Mouse (Mus musculus) embryonic facial prominence, embryonic 11.5 days (tissue): ENCODE measurements at regions not wholly inside any gene's neighbourhood (a gene's known extent, or its start where the extent isn't known, plus 50 kb on each side); places are given as distances from the start of the nearest gene placed in this dataset.

Experiments
- ATAC-seq: fragments of 200-750 bp; cut with Nextera tagmentation; replicated peaks from 2 replicates; pipeline ENCODE4 v1.8.0; 2017; ENCODE audit warnings: low read depth; ENCODE audit not compliant: insufficient number of reproducible peaks, low FRiP score, low TSS enrichment
- DNase-seq: peaks from one replicate; pipeline ENCODE4 v3.0.0-alpha.2; 2015; ENCODE audit warnings: low spot score
- H3K27ac ChIP-seq: fragments of 300-500 bp; sonication (generic); replicated peaks from 2 replicates; pipeline ENCODE4 v1.5.1; 2014; ENCODE audit warnings: mild to moderate bottlenecking, low read depth, low read length, control low read depth
- H3K27me3 ChIP-seq: fragments of 300-500 bp; sonication (generic); 2 replicates; pipeline ENCODE4 v1.6.1; 2014; ENCODE audit warnings: mild to moderate bottlenecking, low read length, moderate library complexity, mixed read lengths; ENCODE audit not compliant: control insufficient read depth, insufficient read depth
- H3K36me3 ChIP-seq: fragments of 300-500 bp; sonication (generic); replicated peaks from 2 replicates; pipeline ENCODE4 v1.6.1; 2014; ENCODE audit warnings: low read depth, mild to moderate bottlenecking, low read length, moderate library complexity, mixed read lengths; ENCODE audit not compliant: control insufficient read depth, insufficient read depth
- H3K4me1 ChIP-seq: fragments of 300-500 bp; sonication (generic); 2 replicates; pipeline ENCODE4 v1.6.1; 2014; ENCODE audit warnings: low read length, mixed read lengths; ENCODE audit not compliant: control insufficient read depth, insufficient read depth
- H3K4me2 ChIP-seq: fragments of 300-500 bp; sonication (generic); 2 replicates; pipeline ENCODE4 v1.6.1; 2014; ENCODE audit warnings: low read depth, mild to moderate bottlenecking, control low read depth, low read length, moderate library complexity
- H3K4me3 ChIP-seq: fragments of 300-500 bp; sonication (generic); 2 replicates; pipeline ENCODE4 v1.5.1; 2014; ENCODE audit warnings: low read depth, low read length, control low read depth
- H3K9ac ChIP-seq: fragments of 300-500 bp; sonication (generic); replicated peaks from 2 replicates; pipeline ENCODE4 v1.6.1; 2014; ENCODE audit warnings: mild to moderate bottlenecking, control low read depth, low read length
- H3K9me3 ChIP-seq: fragments of 300-500 bp; sonication (generic); replicated peaks from 2 replicates; pipeline ENCODE4 v1.6.1; 2016; ENCODE audit warnings: mild to moderate bottlenecking, low read length, inconsistent platforms, mixed read lengths; ENCODE audit not compliant: control insufficient read depth
- WGBS: fragments of 180-500 bp; shearing (Covaris S2); extraction: QIAGEN DNeasy Blood & Tissue Kit; methylation state at CpG from one replicate; pipeline ENCODE4 v1.1.7; 2014; 5-methylcytosine and 5-hydroxymethylcytosine counted together

DNA sequence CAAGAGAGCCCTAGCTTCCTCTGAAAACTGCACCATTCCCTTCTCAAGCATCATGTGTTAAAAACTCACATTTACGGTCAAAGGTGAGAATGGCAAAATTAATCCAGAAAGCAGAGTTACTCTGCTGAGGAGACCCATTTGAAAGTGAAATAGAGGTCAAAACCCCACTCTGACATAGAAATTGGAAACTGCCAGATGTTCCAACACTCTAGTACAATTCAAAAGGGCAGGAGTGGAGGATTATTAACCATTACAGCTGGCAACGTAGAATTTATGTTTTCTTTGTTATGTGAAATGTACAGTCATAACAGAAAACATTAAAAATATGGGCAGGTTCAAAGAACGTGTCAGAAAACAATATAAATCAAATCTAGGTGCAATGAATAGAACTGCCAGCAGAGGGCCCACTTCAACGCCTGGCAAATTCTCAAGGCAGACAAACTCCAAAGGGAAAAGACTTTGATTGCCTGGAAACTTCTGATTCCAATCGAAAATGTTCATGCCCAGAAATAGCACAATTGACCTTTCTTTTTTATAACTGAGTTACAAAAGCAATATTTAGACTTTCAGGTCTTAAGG lies 54.2 kb upstream of the Rfpl4b start:
- Histone ChIP-seq H3K27ac (no peak overlapping the region), H3K9ac (no peak overlapping the region), H3K36me3 (no peaks in the 10 kb centered on the region), H3K4me3 (no peak overlapping the region), H3K4me1 (no peaks in the 10 kb centered on the region), H3K27me3 (no peaks in the 10 kb centered on the region), H3K9me3 (no peaks in the 10 kb centered on the region), H3K4me2 (no peak overlapping the region)
- no peak for ATAC-seq
- DNase-seq, result peak; percentile 79
- 17% methylated on average over 5 of the region's 5 CpGs for WGBS

DNA sequence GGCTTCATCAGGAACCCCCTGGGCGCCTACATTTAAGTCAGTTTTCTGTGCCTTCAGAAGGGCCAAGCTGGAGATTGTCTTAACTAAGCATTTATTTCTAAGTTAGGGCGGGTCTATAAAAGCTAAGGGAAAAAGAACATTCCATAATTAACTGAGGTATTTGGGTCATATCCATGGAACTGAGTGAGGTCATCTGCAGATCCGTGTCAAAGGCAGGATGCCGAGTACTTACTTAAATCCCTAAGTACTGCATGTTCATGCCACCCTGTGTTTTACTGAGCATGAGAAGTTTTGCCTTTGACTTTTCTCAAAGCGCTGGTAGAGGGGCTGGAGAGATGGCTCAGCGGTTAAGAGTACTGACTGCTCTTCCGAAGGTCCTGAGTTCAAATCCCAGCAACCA lies 57.7 kb upstream of the Rfpl4b start:
- H3K9ac ChIP-seq, result no peak overlapping the region
- H3K27me3 ChIP-seq, result no peaks in the 10 kb centered on the region
- 90% methylated on average over 7 of the region's 7 CpGs for WGBS
- no peaks in the 10 kb centered on the region for H3K36me3 ChIP-seq
- no peak for DNase-seq
- no peak overlapping the region for H3K27ac ChIP-seq
- H3K4me1 ChIP-seq, result no peaks in the 10 kb centered on the region
- no peaks in the 10 kb centered on the region for H3K9me3 ChIP-seq
- H3K4me2 ChIP-seq, result no peak overlapping the region
- H3K4me3 ChIP-seq, result no peak overlapping the region
- no peak for ATAC-seq

DNA sequence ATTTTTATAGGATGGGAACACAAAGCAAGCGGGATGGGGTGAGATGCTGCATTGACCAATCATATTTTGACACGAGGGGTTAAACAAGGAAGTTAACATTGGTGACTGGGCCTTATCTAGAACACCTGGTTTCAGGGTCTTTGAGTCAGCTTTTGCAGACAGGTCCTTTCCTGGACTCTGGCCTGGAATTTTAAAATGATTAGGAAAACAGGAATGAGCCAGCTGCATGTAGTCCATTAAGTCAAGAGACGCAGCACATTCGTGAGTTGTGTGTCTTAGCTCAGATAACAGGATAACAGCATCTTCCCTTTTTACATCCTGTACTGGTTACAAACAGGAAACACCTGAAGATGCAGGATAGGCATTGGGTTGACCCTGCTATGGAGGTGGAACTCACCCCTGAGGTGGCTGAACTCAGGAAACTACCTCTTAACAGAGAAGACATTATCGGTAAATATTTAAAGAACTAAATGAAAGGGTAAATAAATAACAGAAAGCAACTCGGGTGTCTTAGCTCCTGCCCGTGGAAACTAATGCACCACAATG lies 59.1 kb upstream of the Rfpl4b start:
- Histone ChIP-seq H3K4me3 (no peak overlapping the region), H3K36me3 (no peaks in the 10 kb centered on the region), H3K27ac (no peak overlapping the region), H3K4me1 (no peaks in the 10 kb centered on the region), H3K27me3 (no peaks in the 10 kb centered on the region), H3K9ac (no peak overlapping the region), H3K4me2 (no peak overlapping the region), H3K9me3 (no peaks in the 10 kb centered on the region)
- 64% methylated on average over 7 of the region's 7 CpGs for WGBS
- ATAC-seq (no peak), DNase-seq (peak; percentile 14)

DNA sequence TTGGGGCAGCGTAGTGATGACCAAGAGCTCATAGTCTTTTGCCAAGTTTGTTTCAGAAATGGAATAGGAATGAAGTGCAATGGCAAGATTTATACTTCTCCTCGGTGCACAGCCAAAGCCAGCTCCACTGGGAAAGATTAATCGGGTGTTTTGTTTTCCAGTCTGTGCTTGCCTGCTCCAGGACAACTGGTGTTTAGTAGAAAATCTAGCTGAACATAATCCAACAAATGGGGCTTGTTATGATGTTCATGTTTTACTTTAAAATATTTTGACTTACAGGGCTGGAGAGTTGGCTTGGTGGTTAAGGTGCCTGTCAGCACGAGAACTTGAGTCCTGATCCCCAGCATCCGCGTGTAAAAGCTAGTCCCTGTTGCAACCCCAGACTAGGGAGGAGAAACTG lies 60.6 kb upstream of the Rfpl4b start:
- no peak for ATAC-seq
- 92% methylated on average over 6 of the region's 6 CpGs for WGBS

DNA sequence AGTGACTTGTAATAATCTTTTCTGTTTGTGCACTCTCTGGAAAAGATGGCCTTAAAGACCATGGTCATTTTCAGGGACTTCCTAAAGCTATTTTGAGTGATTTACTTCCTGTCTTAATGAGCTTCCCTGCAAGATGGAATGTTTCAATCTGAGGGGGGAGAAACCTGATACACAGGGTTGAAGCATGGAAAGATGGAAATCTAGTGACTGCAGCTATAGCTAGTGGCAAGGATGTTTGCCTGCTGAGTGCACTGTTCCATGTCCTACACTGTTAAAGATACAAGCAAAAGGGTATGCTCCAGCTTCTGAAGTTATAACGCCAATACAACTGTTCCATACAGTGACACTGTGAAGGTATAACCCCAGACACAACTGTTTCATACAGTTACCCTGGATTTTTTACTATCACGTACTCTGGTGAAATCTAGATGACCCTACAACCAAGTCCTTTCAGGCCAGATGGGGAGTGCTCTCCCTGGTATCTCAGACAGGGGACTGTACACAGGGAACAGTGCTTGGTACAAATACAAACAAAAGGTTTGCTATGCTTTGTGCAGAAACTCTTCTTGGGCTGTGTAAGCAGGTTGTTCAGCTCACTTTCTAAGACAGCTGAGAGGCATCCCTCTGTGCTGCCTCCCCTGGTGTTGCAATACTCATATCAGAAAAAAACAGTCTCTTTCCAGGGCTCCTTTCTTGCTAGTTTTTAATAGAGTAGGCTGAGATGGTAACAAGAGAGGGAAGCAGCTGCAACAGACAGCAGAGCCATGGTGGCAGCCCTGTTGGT lies 62.4 kb upstream of the Rfpl4b start:
- whole genome bisulfite sequencing, result 71% methylated on average over 2 of the region's 2 CpGs
- Histone ChIP-seq H3K4me2 (no peak overlapping the region; the same call in 1 of the 2 replicates), H3K27me3 (no peaks in the 10 kb centered on the region), H3K4me3 (no peak overlapping the region), H3K4me1 (no peaks in the 10 kb centered on the region), H3K27ac (no peak overlapping the region), H3K9me3 (no peaks in the 10 kb centered on the region), H3K9ac (no peak overlapping the region), H3K36me3 (no peaks in the 10 kb centered on the region)
- ATAC-seq (no peak), DNase-seq (no peak)

More for the DNA sequence above, 60.6 kb upstream of the Rfpl4b start:
- Histone ChIP-seq H3K9me3 (no peaks in the 10 kb centered on the region), H3K4me1 (no peaks in the 10 kb centered on the region), H3K27me3 (no peaks in the 10 kb centered on the region), H3K36me3 (no peaks in the 10 kb centered on the region), H3K27ac (no peak overlapping the region), H3K4me2 (no peak overlapping the region), H3K4me3 (no peak overlapping the region), H3K9ac (no peak overlapping the region)
- DNase-seq, result no peak

DNA sequence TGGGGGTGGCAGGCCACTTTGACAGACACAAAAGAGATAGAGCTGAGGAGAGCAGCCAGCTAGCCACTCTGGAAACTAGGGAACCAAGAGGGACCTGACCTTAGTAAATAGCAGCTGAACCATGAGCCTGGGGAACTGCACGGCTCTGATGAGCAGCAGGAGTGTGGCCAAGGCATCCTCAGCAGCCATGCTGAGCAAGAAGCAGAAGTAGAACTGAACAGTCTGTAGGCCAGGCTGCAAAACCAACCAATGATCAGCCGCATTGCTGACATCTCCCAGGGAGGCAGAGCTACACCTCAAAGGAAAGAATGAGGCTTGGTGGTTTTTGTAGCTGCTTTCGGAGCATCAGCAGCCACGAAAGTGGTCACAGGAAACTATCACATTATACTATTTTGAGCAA lies 63.1 kb upstream of the Rfpl4b start:
- Histone ChIP-seq H3K36me3 (no peaks in the 10 kb centered on the region), H3K4me1 (no peaks in the 10 kb centered on the region), H3K27ac (no peak overlapping the region), H3K27me3 (no peaks in the 10 kb centered on the region), H3K4me3 (no peak overlapping the region), H3K4me2 (no peak overlapping the region), H3K9me3 (no peaks in the 10 kb centered on the region), H3K9ac (no peak overlapping the region)
- 76% methylated on average over 4 of the region's 4 CpGs for WGBS
- DNase-seq (no peak), ATAC-seq (no peak)

DNA sequence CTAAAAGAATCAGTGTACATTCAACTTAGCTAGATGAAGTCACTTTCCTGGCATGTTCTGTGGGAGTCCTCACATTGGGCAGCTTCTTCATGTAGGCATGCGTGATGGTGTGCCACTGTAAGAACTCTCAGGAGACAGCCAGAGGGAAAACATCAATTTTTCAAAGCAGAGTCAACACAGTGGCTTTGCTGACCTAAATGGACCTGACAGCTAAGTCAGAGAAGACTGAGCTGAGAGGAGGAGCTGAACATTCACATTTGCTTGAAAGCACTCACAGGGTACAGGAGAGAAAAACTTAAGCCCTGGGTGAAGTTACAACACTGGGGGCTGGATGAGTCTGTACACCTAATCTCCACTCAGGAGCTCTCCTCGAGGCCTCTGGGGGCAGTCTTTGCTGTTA lies 64.9 kb upstream of the Rfpl4b start:
- no peak overlapping the region for H3K9ac ChIP-seq
- H3K27ac ChIP-seq, result no peak overlapping the region
- no peaks in the 10 kb centered on the region for H3K9me3 ChIP-seq
- H3K4me3 ChIP-seq, result no peak overlapping the region
- H3K4me2 ChIP-seq, result no peak overlapping the region
- no peak for DNase-seq
- H3K36me3 ChIP-seq, result no peaks in the 10 kb centered on the region
- H3K4me1 ChIP-seq, result no peaks in the 10 kb centered on the region
- 58% methylated on average over 2 of the region's 2 CpGs for WGBS
- no peak for ATAC-seq
- H3K27me3 ChIP-seq, result no peaks in the 10 kb centered on the region

DNA sequence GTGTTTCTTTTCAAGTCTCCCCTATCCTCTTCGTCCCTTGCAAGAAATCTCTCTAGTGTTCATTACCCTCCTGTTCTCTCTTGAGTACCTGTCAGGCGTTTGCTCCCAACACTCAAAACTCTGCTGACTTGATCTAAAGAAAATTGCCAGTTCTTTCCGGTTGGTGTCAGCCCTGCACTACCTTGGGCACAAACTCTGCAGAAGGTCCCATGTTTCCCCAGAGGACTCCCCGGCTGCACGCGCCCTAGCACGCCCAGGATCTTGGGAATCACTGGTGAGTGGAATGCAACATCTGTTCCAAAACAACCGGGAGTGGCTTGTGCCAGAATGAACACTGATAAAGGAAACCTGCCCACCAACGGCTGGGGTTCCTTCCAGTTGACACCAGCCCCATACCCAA lies 66.3 kb upstream of the Rfpl4b start:
- no peaks in the 10 kb centered on the region for H3K9me3 ChIP-seq
- no peaks in the 10 kb centered on the region for H3K27me3 ChIP-seq
- H3K9ac ChIP-seq, result no peak overlapping the region
- WGBS, result 84% methylated on average over 9 of the region's 9 CpGs
- no peak overlapping the region for H3K27ac ChIP-seq
- H3K36me3 ChIP-seq, result no peaks in the 10 kb centered on the region
- DNase-seq, result no peak
- no peak overlapping the region for H3K4me3 ChIP-seq
- no peak overlapping the region for H3K4me2 ChIP-seq
- no peak for ATAC-seq
- H3K4me1 ChIP-seq, result no peaks in the 10 kb centered on the region
